9 mouse cellular contexts compared by ENCODE assay signal in genomic region chr15:95943470-95943869, GRCm38 (mm10).
A peak's percentile ranks its signal among the peaks of the same experiment; 100 is the strongest.
DNase-seq lines count a peak whose midpoint lies in the region; ATAC-seq and TF ChIP-seq lines count a peak whose summit lies in the region.
"Had no signal": no experiment of that assay in that cellular context is flagged by ENCODE, and none has a peak within 500 bp of the region (broad histone marks: within the 10 kb centered on the region; RNA-seq: fewer than 3 reads in every experiment).

No protein-coding gene starts in this region.

- TF ChIP-seq CTCF in kidney, adult 2 months (conservative IDR thresholded peaks at IDR 0.05; ENCODE audit: insufficient read depth, insufficient read length, low read depth, low read length) = peak; percentile 78
- TF ChIP-seq CTCF in brain, embryonic 14.5 days (IDR thresholded peaks at IDR 0.05; ENCODE audit: borderline replicate concordance, extremely low read depth, insufficient read depth, insufficient read length) = peak; percentile 49; the same call in 1 of the 2 replicates
- TF ChIP-seq CTCF in spleen, adult 2 months (IDR thresholded peaks at IDR 0.05; ENCODE audit: extremely low read depth, insufficient read depth, insufficient read length, insufficient replicate concordance) = peak; percentile 70; the same call in 1 of the 2 replicates

- ATAC-seq in hindbrain, embryonic 13.5 days (ENCODE audit: low FRiP score) = no peak

- peaks cover 6% of the 10 kb centered on the region; the same call in 1 of the 2 replicates for H3K9me3 ChIP-seq in hindbrain, embryonic 13.5 days
- H3K9me3 ChIP-seq: midbrain, embryonic 12.5 days had no signal

- no peak overlapping the region for H3K9ac ChIP-seq in hindbrain, embryonic 13.5 days
- H3K9ac ChIP-seq: midbrain, embryonic 12.5 days had no signal

- 52% methylated on average over 4 of the region's 4 CpGs for WGBS in kidney, adult 2 months
- WGBS in spleen, adult 2 months = 88% methylated on average over 4 of the region's 4 CpGs
- 63% methylated on average over 4 of the region's 4 CpGs for WGBS in hindbrain, embryonic 13.5 days

- H3K4me3 ChIP-seq in kidney, adult 2 months (ENCODE audit: insufficient read depth, low read depth, low read length) = no peak overlapping the region
- no peak overlapping the region for H3K4me3 ChIP-seq in spleen, adult 2 months (ENCODE audit: extremely low read depth, insufficient read depth, insufficient read length)
- H3K4me3 ChIP-seq in hindbrain, embryonic 13.5 days = no peak overlapping the region
- H3K4me3 ChIP-seq: midbrain, embryonic 12.5 days had no signal

- H3K27ac ChIP-seq in kidney, adult 2 months (ENCODE audit: insufficient read depth, low read depth, low read length) = no peak overlapping the region
- H3K27ac ChIP-seq in spleen, adult 2 months (ENCODE audit: insufficient read depth, low read length) = no peak overlapping the region
- no peak overlapping the region for H3K27ac ChIP-seq in hindbrain, embryonic 13.5 days
- H3K27ac ChIP-seq: midbrain, embryonic 12.5 days had no signal

- H3K36me3 ChIP-seq in kidney, adult 2 months (ENCODE audit: control insufficient read depth, insufficient read depth, low read length) = no peaks in the 10 kb centered on the region
- peaks cover 14% of the 10 kb centered on the region for H3K36me3 ChIP-seq in spleen, adult 2 months (ENCODE audit: control insufficient read depth, insufficient read depth, low read length)
- H3K36me3 ChIP-seq in hindbrain, embryonic 13.5 days = peaks cover 38% of the 10 kb centered on the region

- H3K27me3 ChIP-seq in kidney, adult 2 months (replicated peaks; ENCODE audit: control insufficient read depth, insufficient read depth, low read length) = no peaks in the 10 kb centered on the region
- no peaks in the 10 kb centered on the region for H3K27me3 ChIP-seq in spleen, adult 2 months (ENCODE audit: control insufficient read depth, insufficient read depth, low read length)
- H3K27me3 ChIP-seq in hindbrain, embryonic 13.5 days = no peaks in the 10 kb centered on the region
- H3K27me3 ChIP-seq: midbrain, embryonic 12.5 days had no signal

- TF ChIP-seq POLR2A in kidney, adult 2 months (IDR thresholded peaks at IDR 0.05; ENCODE audit: low read depth, low read length) = no peak
- no peak for TF ChIP-seq POLR2A in brain, embryonic 14.5 days (IDR thresholded peaks at IDR 0.05; ENCODE audit: borderline replicate concordance, extremely low read depth, insufficient read depth, insufficient read length, poor library complexity, severe bottlenecking)
- no peak for TF ChIP-seq POLR2A in spleen, adult 2 months (IDR thresholded peaks at IDR 0.05; ENCODE audit: low read depth, low read length)

- no peaks in the 10 kb centered on the region for H3K4me1 ChIP-seq in kidney, adult 2 months (ENCODE audit: control insufficient read depth, insufficient read depth, low read length)
- no peaks in the 10 kb centered on the region for H3K4me1 ChIP-seq in spleen, adult 2 months (ENCODE audit: control insufficient read depth, insufficient read depth, insufficient read length)
- peaks cover 14% of the 10 kb centered on the region for H3K4me1 ChIP-seq in hindbrain, embryonic 13.5 days (replicated peaks)

- H3K4me2 ChIP-seq in hindbrain, embryonic 13.5 days = no peak overlapping the region
- H3K4me2 ChIP-seq: midbrain, embryonic 12.5 days had no signal

- DNase-seq in kidney, adult 2 months = peak; percentile 52
- no peak for DNase-seq in kidney, adult 11 months
- no peak for DNase-seq in brain, embryonic 14.5 days (ENCODE audit: low read depth)
- peak; percentile 38 for DNase-seq in kidney, postnatal 14 days
- peak; percentile 11 to 51 for DNase-seq in spleen, adult 2 months (ENCODE audit: low read depth in 1 of 2, low spot score in 2 of 2)
- no peak for DNase-seq in T-cell, adult 2 months (ENCODE audit: low spot score)
- DNase-seq in frontal cortex, postnatal 10 days (ENCODE audit: low spot score in 2 of 2) = no peak

Comparison
In these comparisons a context has a peak if more than half of its experiments do, and no peak if none do; other contexts are left out.
1. DNase-seq: peak in kidney, adult 2 months (single experiment), kidney, postnatal 14 days (single experiment) and spleen, adult 2 months (2 of 2); none in kidney, adult 11 months (single experiment), brain, embryonic 14.5 days (single experiment), T-cell, adult 2 months (single experiment) and frontal cortex, postnatal 10 days (0 of 2).
2. Peak in every context shown above with its lines, with median percentiles within 50 percentile points of each other: CTCF ChIP-seq.